Mouse (Mus musculus) C2C12 (cell line): ENCODE data around the gene Nectin3.

Experiments used
- CEBPB ChIP-seq: IDR thresholded peaks from one replicate; pipeline ENCODE4 v1.6.1; 2011; ENCODE audit warnings: low read depth, mild to moderate bottlenecking, control low read depth, moderate library complexity
- CTCF ChIP-seq: IDR thresholded peaks from one replicate; pipeline ENCODE4 v1.5.1; 2011; ENCODE audit not compliant: control insufficient read depth, insufficient read depth, insufficient read length
- FOSL1 ChIP-seq: IDR thresholded peaks from one replicate; pipeline ENCODE4 v1.8.0; 2011; ENCODE audit warnings: mild to moderate bottlenecking, low read length; ENCODE audit not compliant: poor library complexity, insufficient read depth, severe bottlenecking
- MAX ChIP-seq: IDR thresholded peaks from one replicate; pipeline ENCODE4 v1.6.1; 2011; ENCODE audit warnings: mild to moderate bottlenecking, control low read depth
- MYOG ChIP-seq: IDR thresholded peaks from one replicate; pipeline ENCODE4 v1.6.1; 2011; ENCODE audit not compliant: control insufficient read depth, insufficient read length; ENCODE audit errors: extremely low read depth
- USF1 ChIP-seq: IDR thresholded peaks from one replicate; pipeline ENCODE4 v1.6.1; 2011; ENCODE audit warnings: low read depth, mild to moderate bottlenecking, control low read depth, moderate library complexity

DNA sequence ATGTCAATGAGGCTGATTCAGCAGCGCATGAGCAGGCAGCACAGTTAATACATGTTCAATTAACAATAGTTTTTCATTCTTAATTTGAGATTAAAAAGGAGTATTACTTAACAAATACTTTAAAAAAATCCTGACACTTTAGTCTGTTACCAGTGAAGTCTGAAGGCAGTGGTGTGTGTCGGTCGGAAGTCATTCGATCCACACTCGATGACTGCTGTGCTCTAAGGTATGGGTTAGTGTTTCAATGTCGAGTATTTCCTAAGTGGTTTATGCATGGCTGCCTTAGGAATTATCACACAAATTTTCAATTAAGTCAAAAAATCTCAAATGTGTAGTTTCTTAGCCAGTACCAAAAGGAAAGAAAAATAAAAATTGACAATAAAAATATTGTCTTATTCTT lies 49.3 kb downstream of the Nectin3 start:
- no peak for TF ChIP-seq CTCF
- TF ChIP-seq MAX, result no peak
- no peak for TF ChIP-seq USF1
- TF ChIP-seq MYOG, result no peak
- no peak for TF ChIP-seq CEBPB
- no peak for TF ChIP-seq FOSL1
